Mouse (Mus musculus) ES-Bruce4 (cell line): ENCODE data around the gene Caprin1.

Experiments
- CTCF ChIP-seq: IDR thresholded peaks from one replicate; pipeline ENCODE4 v1.8.1; 2011; ENCODE audit warnings: low read depth, low read length
- POLR2A ChIP-seq: IDR thresholded peaks from one replicate; pipeline ENCODE4 v1.8.1; 2011; ENCODE audit warnings: low read length; ENCODE audit not compliant: insufficient read depth

DNA sequence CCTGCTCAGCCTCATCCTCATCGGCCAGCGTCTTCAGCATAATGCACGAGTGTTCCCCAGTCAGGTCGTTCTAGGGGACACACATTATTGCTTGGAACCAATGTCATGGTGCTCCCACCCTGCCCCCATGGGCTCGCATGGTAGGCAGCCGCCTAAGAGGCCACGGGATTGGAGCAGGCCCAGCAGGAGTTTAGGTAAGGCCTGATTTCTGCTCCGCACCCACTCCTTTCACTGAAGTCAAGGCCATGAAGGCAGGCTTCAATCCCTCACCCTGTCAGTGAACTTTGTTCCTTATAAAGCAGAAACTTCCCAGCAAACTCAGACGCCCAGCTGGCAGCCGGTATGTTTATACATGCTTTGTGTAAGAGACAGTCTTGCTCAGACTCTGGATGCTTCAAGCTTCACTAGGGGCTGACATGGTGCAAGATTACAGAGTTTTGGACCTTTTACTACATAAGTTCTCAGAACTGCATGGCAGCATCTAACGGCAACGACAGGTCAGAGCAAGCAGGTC lies 69.4 kb downstream of the Caprin1 start:
- TF ChIP-seq POLR2A (no peak), CTCF (no peak)
